ENCODE assay signal across 8 mouse cellular contexts in genomic region chr2:104069704-104070185, GRCm38 (mm10). TPM values are rescaled to one million over a fixed set of nuclear protein-coding genes. Genes with fewer than 3 reads are reported as not detected.
DNase-seq lines count a peak whose midpoint lies in the region; ATAC-seq and TF ChIP-seq lines count a peak whose summit lies in the region.

TSS of gene Cd59b (plus strand) at chr2:104069849.

- peak; percentile 80 for ATAC-seq in forebrain, embryonic 16.5 days
- peak; percentile 82 for ATAC-seq in hindbrain, embryonic 12.5 days (ENCODE audit: low FRiP score)
- ATAC-seq in midbrain, postnatal 0 days (ENCODE audit: low FRiP score), result peak; percentile 66

- H3K4me2 ChIP-seq in forebrain, embryonic 16.5 days (ENCODE audit: low read length), result peak within 1 kb of the TSS; percentile 58
- peak within 1 kb of the TSS; percentile 50 for H3K4me2 ChIP-seq in hindbrain, embryonic 12.5 days (replicated peaks)
- peak within 1 kb of the TSS; percentile 49 for H3K4me2 ChIP-seq in midbrain, postnatal 0 days (ENCODE audit: low read depth, low read length, poor library complexity, severe bottlenecking)

- WGBS in forebrain, embryonic 16.5 days, result 3% methylated on average over 13 of the region's 13 CpGs
- 9% methylated on average over 13 of the region's 13 CpGs for WGBS in hindbrain, embryonic 12.5 days
- WGBS in midbrain, postnatal 0 days, result 3% methylated on average over 13 of the region's 13 CpGs

- no peaks in the 10 kb centered on the region for H3K9me3 ChIP-seq in forebrain, embryonic 16.5 days (ENCODE audit: control insufficient read depth, low read length)
- no peaks in the 10 kb centered on the region for H3K9me3 ChIP-seq in hindbrain, embryonic 12.5 days (replicated peaks)
- no peaks in the 10 kb centered on the region for H3K9me3 ChIP-seq in midbrain, postnatal 0 days (ENCODE audit: low read length)

- peak within 1 kb of the TSS; percentile 43 for H3K4me3 ChIP-seq in forebrain, embryonic 16.5 days (replicated peaks; ENCODE audit: low read length)
- H3K4me3 ChIP-seq in hindbrain, embryonic 12.5 days, result peak within 1 kb of the TSS; percentile 31
- H3K4me3 ChIP-seq in midbrain, postnatal 0 days (ENCODE audit: low read depth, low read length), result peak within 1 kb of the TSS; percentile 24; the same call in 1 of the 2 replicates

- H3K9ac ChIP-seq in forebrain, embryonic 16.5 days (replicated peaks; ENCODE audit: low read depth, low read length), result peak within 1 kb of the TSS; percentile 24; the same call in 1 of the 2 replicates
- peak within 1 kb of the TSS; percentile 50; the same call in 1 of the 2 replicates for H3K9ac ChIP-seq in hindbrain, embryonic 12.5 days
- no peak within 1 kb of the TSS for H3K9ac ChIP-seq in midbrain, postnatal 0 days (replicated peaks; ENCODE audit: low read length, poor library complexity, severe bottlenecking)

- no peaks in the 10 kb centered on the region for H3K27me3 ChIP-seq in forebrain, embryonic 16.5 days (replicated peaks; ENCODE audit: control insufficient read depth, insufficient read depth, low read length)
- no peaks in the 10 kb centered on the region for H3K27me3 ChIP-seq in hindbrain, embryonic 12.5 days
- no peaks in the 10 kb centered on the region for H3K27me3 ChIP-seq in midbrain, postnatal 0 days (ENCODE audit: insufficient read depth, low read length)

- peaks cover 4% of the 10 kb centered on the region for H3K4me1 ChIP-seq in forebrain, embryonic 16.5 days (replicated peaks; ENCODE audit: control insufficient read depth, insufficient read depth, low read length)
- H3K4me1 ChIP-seq in hindbrain, embryonic 12.5 days, result peaks cover 5% of the 10 kb centered on the region
- no peaks in the 10 kb centered on the region for H3K4me1 ChIP-seq in midbrain, postnatal 0 days (ENCODE audit: insufficient read depth, low read length)

- H3K27ac ChIP-seq in forebrain, embryonic 16.5 days (ENCODE audit: low read length), result no peak within 1 kb of the TSS
- no peak within 1 kb of the TSS for H3K27ac ChIP-seq in hindbrain, embryonic 12.5 days
- no peak within 1 kb of the TSS for H3K27ac ChIP-seq in midbrain, postnatal 0 days (ENCODE audit: low read depth, low read length)

- no peaks in the 10 kb centered on the region for H3K36me3 ChIP-seq in forebrain, embryonic 16.5 days (ENCODE audit: control insufficient read depth, insufficient read depth)
- H3K36me3 ChIP-seq in hindbrain, embryonic 12.5 days, result no peaks in the 10 kb centered on the region
- no peaks in the 10 kb centered on the region for H3K36me3 ChIP-seq in midbrain, postnatal 0 days (ENCODE audit: insufficient read depth, low read length)

- peak; percentile 66 for DNase-seq in Muller cell, postnatal 12 days (ENCODE audit: inconsistent ontology term)
- peak; percentile 47 to 58 for DNase-seq in cerebellum, adult 18-20 months
- peak; percentile 94 for DNase-seq in liver
- peak; percentile 49 for DNase-seq in midbrain, postnatal 0 days (ENCODE audit: low spot score)
- DNase-seq in thymus, adult 18-20 months, result peak; percentile 25 to 29
- no peak for DNase-seq in right cerebral cortex, postnatal 36 days (ENCODE audit: low spot score in 2 of 2)

- TF ChIP-seq CTCF in midbrain, postnatal 0 days (IDR thresholded peaks at IDR 0.05), result no peak

RNA-seq across cellular contexts. Expression of gene Cd59b, which starts in this region (rescaled TPM):
- 1.1 and 2.1 TPM in 2 replicates for polyA plus RNA-seq in forebrain, embryonic 16.5 days (2015; fragmentation: Nextera tagmentation; extraction: Ambion mirVana)
- polyA plus RNA-seq in hindbrain, embryonic 12.5 days (2016; fragmentation: Nextera tagmentation; extraction: Ambion mirVana), result 2.5 and 3.2 TPM in 2 replicates
- 1.5 TPM in 1 of 2 replicates, not detected in the other for total RNA-seq in midbrain, postnatal 0 days (2014; rRNA removed)
- polyA plus RNA-seq in midbrain, postnatal 0 days (2015; fragmentation: Nextera tagmentation; extraction: Ambion mirVana), result 1.5 and 2.4 TPM in 2 replicates

Comparison
In these comparisons a context has a peak if more than half of its experiments do, and no peak if none do; other contexts are left out.
1. DNase-seq: peak in Muller cell, postnatal 12 days (single experiment), cerebellum, adult 18-20 months (2 of 2), liver (single experiment), midbrain, postnatal 0 days (single experiment) and thymus, adult 18-20 months (2 of 2); none in right cerebral cortex, postnatal 36 days (0 of 2).
2. Peak in every context shown above with its lines, with median percentiles within 50 percentile points of each other: ATAC-seq, H3K4me2 ChIP-seq and H3K4me3 ChIP-seq.